Mouse (Mus musculus) cortical plate, adult 2 months (tissue): Measurements from ENCODE around the gene Dhx30.

Experiments
- CTCF ChIP-seq: fragments of 200-500 bp; IDR thresholded peaks from 2 replicates; pipeline ENCODE4 v1.5.1; 2011; ENCODE audit warnings: mild to moderate bottlenecking, control low read depth, low read length; ENCODE audit not compliant: insufficient read depth; ENCODE audit errors: extremely low read depth
- POLR2A ChIP-seq: fragments of 200-500 bp; IDR thresholded peaks from 2 replicates; pipeline ENCODE4 v1.6.1; 2011; ENCODE audit warnings: mild to moderate bottlenecking, low read length, control low read depth; ENCODE audit not compliant: insufficient read depth; ENCODE audit errors: extremely low read depth

DNA sequence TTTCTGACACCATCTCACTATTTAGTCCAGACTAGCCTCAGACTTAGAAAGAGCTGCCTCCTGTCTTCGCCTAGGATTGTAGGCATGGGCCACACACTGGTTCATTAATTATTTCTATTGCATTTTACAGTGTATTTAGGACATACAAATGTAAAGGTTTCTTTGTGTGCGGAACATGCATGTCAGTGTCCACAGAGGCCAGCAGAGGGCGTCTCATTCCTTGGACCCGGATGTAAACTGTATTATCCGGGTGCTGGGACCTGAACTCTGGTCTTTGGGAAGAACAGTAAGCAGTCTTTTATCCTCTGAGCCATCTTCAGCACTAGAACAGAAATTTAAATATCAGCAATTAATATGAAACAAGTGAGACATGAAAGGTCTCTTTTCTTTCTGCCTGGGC is 16.5 kb upstream of the Dhx30 start:
- TF ChIP-seq POLR2A (no peak), CTCF (no peak)
